Mouse (Mus musculus): ENCODE results near the gene Tbxas1. TPM values are rescaled to one million over a fixed set of nuclear protein-coding genes. Genes with fewer than 3 reads are reported as not detected.

Gene Tbxas1
- total RNA-seq, 2 experiments from 2014 or later, result 0.79 to 0.81 TPM

DNA sequence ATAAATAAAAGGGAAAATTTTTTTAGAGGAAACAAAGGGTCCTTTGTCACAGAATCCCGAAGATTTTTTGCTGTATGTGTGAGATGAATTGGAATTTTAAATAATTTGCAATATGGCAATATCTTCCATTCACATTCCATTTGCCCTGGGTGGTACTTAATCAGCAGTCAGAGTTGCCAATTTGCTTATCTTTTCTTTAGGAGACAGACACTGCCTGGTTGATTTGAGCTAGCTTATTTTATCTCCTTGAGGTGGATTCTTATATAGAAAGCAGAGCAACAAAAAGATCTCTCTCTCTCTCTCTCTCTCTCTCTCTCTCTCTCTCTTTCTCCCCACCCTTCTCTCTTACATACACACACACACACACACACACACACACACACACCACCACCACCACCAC, 9.9 kb downstream of the Tbxas1 start:
- no peak for DNase-seq
- intact Hi-C loops (cut with DNase I), result no loop called here

DNA sequence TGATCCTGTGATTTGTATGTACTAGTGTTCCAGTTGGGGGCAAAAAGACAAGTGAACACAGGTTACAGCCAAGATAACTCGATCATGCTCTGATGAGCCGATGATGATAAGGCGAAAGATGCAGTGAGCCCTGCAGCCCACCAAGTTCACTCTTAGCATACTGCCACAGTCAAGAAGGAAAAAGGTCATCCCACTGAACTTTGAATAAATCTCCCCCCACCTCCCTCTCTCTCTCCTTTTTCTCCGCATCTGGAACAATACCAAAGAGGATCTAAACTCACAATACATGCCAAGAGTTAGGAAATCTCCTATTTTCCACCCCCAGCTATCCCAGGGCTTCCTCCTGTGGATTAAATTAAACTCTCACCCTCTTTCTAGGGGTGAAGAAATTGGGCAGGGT, 12.2 kb downstream of the Tbxas1 start:
- intact Hi-C loops (cut with DNase I), result no loop called here
- no peak for DNase-seq

- no peak for DNase-seq
- intact Hi-C loops (cut with DNase I), result no loop called here
Measured at GRCm38 (mm10) chr6:38889156-38889555, 14.0 kb downstream of the Tbxas1 start.

DNA sequence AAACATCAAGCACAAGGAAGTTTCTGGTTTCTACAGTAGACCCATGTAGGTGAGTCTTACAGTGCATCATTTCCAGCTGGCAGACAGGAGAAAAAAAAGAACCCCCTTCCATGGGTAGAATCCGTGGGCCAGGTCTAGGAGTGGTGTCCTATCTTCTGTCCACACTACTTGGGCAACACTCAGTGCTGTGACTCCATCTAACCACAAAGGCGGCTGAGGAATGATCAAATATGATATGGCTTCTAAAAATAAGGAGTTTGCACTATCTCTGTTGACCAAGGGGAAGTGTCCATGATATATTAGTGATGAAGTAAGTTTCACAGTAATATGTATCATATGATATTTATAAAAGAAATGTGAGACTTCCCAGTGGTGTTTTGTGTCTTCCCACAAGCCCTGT, 16.8 kb downstream of the Tbxas1 start:
- DNase-seq, result no peak
- intact Hi-C loops (cut with DNase I), result no loop called here

- intact Hi-C loops (cut with DNase I), result no loop called here
- DNase-seq, result no peak
Measured at GRCm38 (mm10) chr6:38893615-38894014, 18.4 kb downstream of the Tbxas1 start.

- intact Hi-C loops (cut with DNase I), result no loop called here
- no peak for DNase-seq
Measured at GRCm38 (mm10) chr6:38900073-38900472, 24.9 kb downstream of the Tbxas1 start.

GRCm38 (mm10) chr6:38900479-38901126, 25.4 kb downstream of the Tbxas1 start:
- DNase-seq, result no peak

GRCm38 (mm10) chr6:38901152-38901551, 25.9 kb downstream of the Tbxas1 start:
- intact Hi-C loops (cut with DNase I), result no loop called here
- no peak for DNase-seq

More at GRCm38 (mm10) chr6:38900479-38901126, 25.4 kb downstream of the Tbxas1 start:
- intact Hi-C loops (cut with DNase I), result no loop called here

- no peak for DNase-seq
- intact Hi-C loops (cut with DNase I), result no loop called here
Measured at GRCm38 (mm10) chr6:38901636-38902035, 26.4 kb downstream of the Tbxas1 start.

- no peak for DNase-seq
Measured at GRCm38 (mm10) chr6:38902820-38903439, 27.7 kb downstream of the Tbxas1 start.

GRCm38 (mm10) chr6:38906005-38906404, 30.8 kb downstream of the Tbxas1 start:
- no peak for DNase-seq
- intact Hi-C loops (cut with DNase I), result no loop called here

More at GRCm38 (mm10) chr6:38902820-38903439, 27.7 kb downstream of the Tbxas1 start:
- intact Hi-C loops (cut with DNase I), result no loop called here

DNA sequence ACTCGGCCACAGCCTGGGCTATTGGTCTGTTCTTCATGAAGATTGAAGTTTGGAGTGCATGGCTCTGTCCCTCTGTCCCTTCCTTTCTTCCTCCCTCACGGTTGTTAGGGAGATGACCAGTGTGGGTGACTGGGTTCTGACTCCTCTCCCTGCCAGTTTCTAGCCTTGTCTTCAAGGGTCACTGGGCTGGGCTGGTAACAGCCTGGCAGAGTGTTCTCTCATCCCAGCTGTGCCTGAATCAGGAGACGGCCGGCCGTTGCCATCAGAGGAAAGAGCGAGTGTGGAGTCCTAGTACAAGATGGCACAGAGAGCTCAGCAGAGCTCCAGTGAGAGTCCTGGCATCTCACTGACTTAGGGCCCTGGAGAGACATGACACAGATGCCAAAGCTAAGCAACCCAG, 33.2 kb downstream of the Tbxas1 start:
- no peak for DNase-seq
- intact Hi-C loops (cut with DNase I), result no loop called here

GRCm38 (mm10) chr6:38910828-38911559, 35.8 kb downstream of the Tbxas1 start:
- intact Hi-C loops (cut with DNase I), result loop anchor here (2.0 to 5.0 kb wide), 2 partner anchors 174 to 259 kb away; no protein-coding TSS in a partner anchor
- peak; percentile 30 to 51 for DNase-seq

GRCm38 (mm10) chr6:38912121-38912660, 37.0 kb downstream of the Tbxas1 start:
- intact Hi-C loops (cut with DNase I), result loop anchor here (5.0 kb wide), 1 partner anchor 260 kb away; no protein-coding TSS in a partner anchor
- DNase-seq, result no peak

DNA sequence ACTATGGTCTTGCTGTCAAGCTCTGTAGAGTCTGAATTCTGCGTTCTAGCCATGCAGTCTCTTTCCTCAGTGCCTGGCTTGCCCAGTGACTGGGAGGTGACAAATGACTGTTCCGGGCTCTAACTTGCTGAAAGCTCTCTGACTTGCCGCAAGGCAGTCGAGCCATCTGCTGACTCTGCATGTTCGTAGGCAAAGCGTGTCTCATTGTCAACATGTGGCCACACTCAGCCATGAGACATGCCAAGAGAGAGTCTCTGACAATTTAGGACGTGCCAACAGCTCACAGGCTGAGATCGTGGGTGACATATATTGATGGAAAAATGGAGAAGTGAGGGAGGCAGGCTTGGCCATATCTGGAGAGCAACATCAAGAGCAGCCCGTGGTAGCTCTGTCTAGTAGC, 37.6 kb downstream of the Tbxas1 start:
- intact Hi-C loops (cut with DNase I), result loop anchor here (5.0 kb wide), 1 partner anchor 261 kb away; no protein-coding TSS in a partner anchor
- no peak for DNase-seq

DNA sequence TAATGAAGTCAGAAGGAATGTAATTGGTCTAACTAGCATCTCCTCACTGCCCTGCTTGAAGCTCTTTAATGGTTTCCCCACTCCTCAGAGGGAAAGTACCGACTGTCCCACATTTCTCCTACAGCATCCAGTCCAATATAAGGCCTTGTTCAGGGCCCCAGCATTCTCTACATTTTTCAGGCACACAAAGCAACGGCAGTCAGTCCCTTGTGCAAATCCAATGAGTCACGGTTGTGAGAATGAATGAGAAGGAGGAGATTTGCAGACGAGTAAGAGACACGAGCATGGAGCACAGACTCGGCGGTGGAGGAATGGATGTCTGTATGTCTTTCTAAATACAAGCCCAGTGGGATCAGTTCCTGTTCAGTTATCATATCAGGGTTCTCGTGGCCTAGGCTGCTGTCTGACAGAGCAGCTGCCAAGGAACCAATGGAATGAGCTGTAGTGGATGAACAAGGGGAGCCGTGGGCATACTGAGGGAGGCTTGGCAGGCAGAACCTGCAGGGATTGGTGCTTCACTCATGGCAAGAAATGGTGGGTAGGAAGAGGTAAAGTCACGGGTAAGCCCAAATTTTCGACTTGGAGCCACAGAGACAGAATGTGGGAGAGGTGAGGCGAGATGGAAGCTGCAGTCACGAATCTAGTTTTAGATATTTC, 38.3 kb downstream of the Tbxas1 start:
- intact Hi-C loops (cut with DNase I), result loop anchor here (5.0 kb wide), 1 partner anchor 261 kb away; no protein-coding TSS in a partner anchor
- no peak for DNase-seq

GRCm38 (mm10) chr6:38914181-38914580, 39.0 kb downstream of the Tbxas1 start:
- intact Hi-C loops (cut with DNase I), result loop anchor here (5.0 kb wide), 1 partner anchor 262 kb away; no protein-coding TSS in a partner anchor
- DNase-seq, result no peak

GRCm38 (mm10) chr6:38915776-38916175, 40.6 kb downstream of the Tbxas1 start:
- DNase-seq, result no peak
- intact Hi-C loops (cut with DNase I), result no loop called here

DNA sequence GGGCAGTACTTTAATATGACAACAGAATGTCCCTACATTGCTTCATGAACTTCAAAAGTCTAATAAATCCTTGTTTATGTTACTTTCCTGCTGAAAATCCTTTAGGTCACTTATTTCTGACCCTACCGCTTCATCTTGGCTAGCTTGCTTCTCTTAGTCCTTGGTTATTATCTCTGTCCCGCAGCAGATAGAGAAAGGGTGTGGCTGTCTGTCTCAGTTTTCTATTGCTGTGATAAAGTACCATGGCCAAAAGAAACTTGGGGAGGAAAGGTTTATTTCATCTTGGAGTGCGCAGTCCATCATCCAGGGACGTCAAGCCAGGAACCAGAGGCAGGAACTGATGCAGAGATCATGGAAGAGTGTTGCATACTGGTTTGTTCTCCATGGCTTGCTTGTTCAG, 41.4 kb downstream of the Tbxas1 start:
- no peak for DNase-seq
- intact Hi-C loops (cut with DNase I), result no loop called here

DNA sequence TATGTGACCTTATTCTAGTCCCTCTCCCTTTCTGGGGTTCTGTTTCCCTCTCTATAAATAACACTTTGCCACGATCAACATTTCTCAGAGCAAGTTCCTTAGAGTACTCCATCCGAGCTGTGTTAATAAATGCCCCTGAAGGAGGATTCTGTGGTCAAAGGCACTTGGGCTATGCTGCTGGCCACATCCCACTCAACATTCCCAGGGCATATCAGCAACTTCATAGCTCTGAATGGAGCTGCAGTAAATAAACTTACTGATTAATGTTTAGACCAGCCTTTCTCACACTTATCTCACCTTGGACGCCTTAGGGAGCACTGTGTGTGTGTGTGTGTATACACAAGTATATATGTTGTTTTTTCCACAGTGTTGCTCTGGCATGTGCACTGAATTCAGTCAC, 42.2 kb downstream of the Tbxas1 start:
- no peak for DNase-seq

More for the DNA sequence above, 42.2 kb downstream of the Tbxas1 start:
- intact Hi-C loops (cut with DNase I), result no loop called here

Measured in gastrocnemius, postnatal 36 days (tissue).